Mouse (Mus musculus): Measurements from ENCODE around the gene Rnf149. TPM values are rescaled to one million over a fixed set of nuclear protein-coding genes. Genes with fewer than 3 reads are reported as not detected.

Rnf149 gene
- polyA plus RNA-seq, 1 experiment from 2014 or later = 23.5 TPM

- no peaks in the 10 kb centered on the region for H3K36me3 ChIP-seq (ENCODE audit: control insufficient read depth, insufficient read depth, low read length)
- no peaks in the 10 kb centered on the region for H3K27me3 ChIP-seq (replicated peaks; ENCODE audit: control insufficient read depth, insufficient read depth, low read length)
- DNase-seq (ENCODE audit: low spot score) = no peak
- H3K27ac ChIP-seq (replicated peaks; ENCODE audit: low read depth, low read length) = no peak overlapping the region
- H3K9me3 ChIP-seq (ENCODE audit: control insufficient read depth, low read length) = no peaks in the 10 kb centered on the region
- no peak overlapping the region for H3K9ac ChIP-seq (ENCODE audit: low read depth, low read length)
- no peak for ATAC-seq (ENCODE audit: low read depth)
- no peak overlapping the region for H3K4me3 ChIP-seq (ENCODE audit: low read depth, low read length)
- H3K4me1 ChIP-seq (ENCODE audit: control insufficient read depth, insufficient read depth, low read length) = no peaks in the 10 kb centered on the region
- no peak overlapping the region for H3K4me2 ChIP-seq (ENCODE audit: low read depth, low read length)
- 87% methylated on average over 9 of the region's 9 CpGs for WGBS
Observed at GRCm38 (mm10) chr1:39585416-39585815, 8.2 kb upstream of the Rnf149 start.

DNA sequence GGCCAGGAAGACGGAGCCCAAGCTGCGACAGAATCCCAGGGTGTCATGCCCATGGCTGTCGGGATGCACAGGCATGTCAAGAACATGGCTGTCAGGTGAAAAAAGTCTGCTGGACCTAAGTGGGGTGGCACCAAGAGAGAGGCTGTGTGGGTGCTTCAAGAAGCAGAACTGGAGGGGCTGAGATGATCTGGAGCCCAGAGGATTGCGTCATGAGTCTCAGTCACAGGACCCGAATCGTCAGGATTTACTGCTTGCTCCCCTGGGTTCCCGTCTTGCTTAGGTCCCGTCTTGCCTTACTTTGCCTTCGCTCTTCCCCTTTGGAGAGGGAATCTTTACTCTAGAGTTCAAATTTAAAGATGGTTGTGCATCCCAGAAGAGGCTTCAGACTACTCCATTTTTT is 6.0 kb upstream of the Rnf149 start:
- Histone ChIP-seq H3K9me3 (ENCODE audit: control insufficient read depth, low read length) (no peaks in the 10 kb centered on the region), H3K27ac (replicated peaks; ENCODE audit: low read depth, low read length) (no peak overlapping the region), H3K9ac (ENCODE audit: low read depth, low read length) (no peak overlapping the region), H3K4me1 (ENCODE audit: control insufficient read depth, insufficient read depth, low read length) (peaks cover 3% of the 10 kb centered on the region; the same call in 1 of the 2 replicates), H3K4me2 (ENCODE audit: low read depth, low read length) (no peak overlapping the region), H3K4me3 (ENCODE audit: low read depth, low read length) (no peak overlapping the region), H3K27me3 (replicated peaks; ENCODE audit: control insufficient read depth, insufficient read depth, low read length) (no peaks in the 10 kb centered on the region), H3K36me3 (ENCODE audit: control insufficient read depth, insufficient read depth, low read length) (no peaks in the 10 kb centered on the region)
- DNase-seq (ENCODE audit: low spot score) (no peak), ATAC-seq (ENCODE audit: low read depth) (no peak)
- 89% methylated on average over 9 of the region's 9 CpGs for WGBS

DNA sequence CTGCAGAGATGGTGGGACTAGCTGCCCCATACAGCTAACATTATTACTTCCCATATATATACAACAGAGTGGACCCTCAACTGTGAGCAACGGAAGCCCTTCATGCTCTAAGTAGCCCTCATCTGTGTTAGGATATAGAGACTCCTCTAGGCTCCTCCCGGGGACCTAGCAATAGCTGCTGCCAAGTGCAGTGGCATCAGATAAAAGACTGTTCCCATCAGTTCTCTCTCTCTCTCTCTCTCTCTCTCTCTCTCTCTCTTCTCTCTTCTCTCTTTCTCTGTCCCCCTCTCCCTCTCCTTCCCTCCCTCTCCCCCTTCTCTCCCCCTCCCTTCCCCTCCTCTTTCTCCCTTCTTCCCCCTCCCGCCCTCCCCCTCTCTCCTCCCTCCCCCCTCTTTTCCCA is 4.0 kb upstream of the Rnf149 start:
- Histone ChIP-seq H3K36me3 (ENCODE audit: control insufficient read depth, insufficient read depth, low read length) (no peaks in the 10 kb centered on the region), H3K4me2 (ENCODE audit: low read depth, low read length) (no peak overlapping the region), H3K4me3 (ENCODE audit: low read depth, low read length) (no peak overlapping the region), H3K27ac (replicated peaks; ENCODE audit: low read depth, low read length) (no peak overlapping the region), H3K4me1 (ENCODE audit: control insufficient read depth, insufficient read depth, low read length) (peaks cover 3% of the 10 kb centered on the region; the same call in 1 of the 2 replicates), H3K9ac (ENCODE audit: low read depth, low read length) (no peak overlapping the region), H3K27me3 (replicated peaks; ENCODE audit: control insufficient read depth, insufficient read depth, low read length) (no peaks in the 10 kb centered on the region), H3K9me3 (ENCODE audit: control insufficient read depth, low read length) (no peaks in the 10 kb centered on the region)
- 60% methylated on average over 2 of the region's 3 CpGs for WGBS
- DNase-seq (ENCODE audit: low spot score) = no peak
- no peak for ATAC-seq (ENCODE audit: low read depth)

GRCm38 (mm10) chr1:39579139-39579538 is 1.9 kb upstream of the Rnf149 start:
- no peaks in the 10 kb centered on the region for H3K9me3 ChIP-seq (ENCODE audit: control insufficient read depth, low read length)
- DNase-seq (ENCODE audit: low spot score) (no peak), ATAC-seq (ENCODE audit: low read depth) (no peak)
- H3K27ac ChIP-seq (replicated peaks; ENCODE audit: low read depth, low read length) = 0 out of 2 replicates have a peak overlapping the region, but pooled peaks have one; percentile 8
- no peaks in the 10 kb centered on the region for H3K27me3 ChIP-seq (replicated peaks; ENCODE audit: control insufficient read depth, insufficient read depth, low read length)
- 67% methylated on average over 6 of the region's 6 CpGs for WGBS
- no peak overlapping the region for H3K4me2 ChIP-seq (ENCODE audit: low read depth, low read length)
- peaks cover 21% of the 10 kb centered on the region for H3K4me1 ChIP-seq (ENCODE audit: control insufficient read depth, insufficient read depth, low read length)
- H3K9ac ChIP-seq (ENCODE audit: low read depth, low read length) = no peak overlapping the region
- no peaks in the 10 kb centered on the region for H3K36me3 ChIP-seq (ENCODE audit: control insufficient read depth, insufficient read depth, low read length)
- no peak overlapping the region for H3K4me3 ChIP-seq (ENCODE audit: low read depth, low read length)

DNA sequence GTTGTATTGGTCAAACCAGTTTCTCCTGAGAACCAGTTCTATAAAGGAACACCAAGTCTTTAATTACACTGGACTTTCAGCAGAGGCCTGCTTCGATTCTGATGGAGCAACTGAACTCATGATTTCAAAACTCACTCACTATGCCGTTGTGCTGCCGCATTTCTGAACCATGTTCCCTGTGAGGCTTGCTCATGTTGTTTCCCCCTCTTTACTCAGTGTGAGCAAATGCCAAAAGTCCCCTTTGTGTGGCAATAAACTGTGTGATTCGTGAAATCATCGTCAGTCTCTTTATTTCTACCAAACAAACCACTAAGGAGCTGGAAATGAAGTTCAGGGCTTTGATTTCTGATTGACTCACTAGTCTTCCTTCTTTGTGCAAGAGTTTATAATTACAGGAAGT is 1.2 kb upstream of the Rnf149 start:
- 62% methylated on average over 5 of the region's 5 CpGs for WGBS
- H3K4me1 ChIP-seq (ENCODE audit: control insufficient read depth, insufficient read depth, low read length) = peaks cover 26% of the 10 kb centered on the region

GRCm38 (mm10) chr1:39576431-39577243 is 568 bp downstream of the Rnf149 start:
- DNase-seq (ENCODE audit: low spot score) (peak; percentile 60), ATAC-seq (ENCODE audit: low read depth) (peak; percentile 81)
- no peaks in the 10 kb centered on the region for H3K36me3 ChIP-seq (ENCODE audit: control insufficient read depth, insufficient read depth, low read length)
- H3K9me3 ChIP-seq (ENCODE audit: control insufficient read depth, low read length) = no peaks in the 10 kb centered on the region
- H3K4me3 ChIP-seq (ENCODE audit: low read depth, low read length) = peak overlapping the region; percentile 95
- no peaks in the 10 kb centered on the region for H3K27me3 ChIP-seq (replicated peaks; ENCODE audit: control insufficient read depth, insufficient read depth, low read length)
- peak overlapping the region; percentile 99 for H3K27ac ChIP-seq (replicated peaks; ENCODE audit: low read depth, low read length)
- H3K4me2 ChIP-seq (ENCODE audit: low read depth, low read length) = peak overlapping the region; percentile 87
- peak overlapping the region; percentile 95 for H3K9ac ChIP-seq (ENCODE audit: low read depth, low read length)
- 0% methylated on average over 42 of the region's 88 CpGs for WGBS
- peaks cover 26% of the 10 kb centered on the region for H3K4me1 ChIP-seq (ENCODE audit: control insufficient read depth, insufficient read depth, low read length)

More for the DNA sequence above, 1.2 kb upstream of the Rnf149 start:
- Histone ChIP-seq H3K27me3 (replicated peaks; ENCODE audit: control insufficient read depth, insufficient read depth, low read length) (no peaks in the 10 kb centered on the region), H3K4me3 (ENCODE audit: low read depth, low read length) (no peak overlapping the region), H3K9ac (ENCODE audit: low read depth, low read length) (no peak overlapping the region), H3K27ac (replicated peaks; ENCODE audit: low read depth, low read length) (0 out of 2 replicates have a peak overlapping the region, but pooled peaks have one; percentile 8), H3K9me3 (ENCODE audit: control insufficient read depth, low read length) (no peaks in the 10 kb centered on the region), H3K4me2 (ENCODE audit: low read depth, low read length) (no peak overlapping the region), H3K36me3 (ENCODE audit: control insufficient read depth, insufficient read depth, low read length) (no peaks in the 10 kb centered on the region)
- no peak for ATAC-seq (ENCODE audit: low read depth)
- DNase-seq (ENCODE audit: low spot score) = no peak

- ATAC-seq (ENCODE audit: low read depth) (no peak), DNase-seq (ENCODE audit: low spot score) (no peak)
- no peaks in the 10 kb centered on the region for H3K36me3 ChIP-seq (ENCODE audit: control insufficient read depth, insufficient read depth, low read length)
- H3K4me2 ChIP-seq (ENCODE audit: low read depth, low read length) = peak overlapping the region; percentile 87
- WGBS = 12% methylated on average over 8 of the region's 8 CpGs
- H3K4me1 ChIP-seq (ENCODE audit: control insufficient read depth, insufficient read depth, low read length) = peaks cover 26% of the 10 kb centered on the region
- no peaks in the 10 kb centered on the region for H3K9me3 ChIP-seq (ENCODE audit: control insufficient read depth, low read length)
- peak overlapping the region; percentile 95 for H3K9ac ChIP-seq (ENCODE audit: low read depth, low read length)
- peak overlapping the region; percentile 99 for H3K27ac ChIP-seq (replicated peaks; ENCODE audit: low read depth, low read length)
- H3K4me3 ChIP-seq (ENCODE audit: low read depth, low read length) = peak overlapping the region; percentile 95
- no peaks in the 10 kb centered on the region for H3K27me3 ChIP-seq (replicated peaks; ENCODE audit: control insufficient read depth, insufficient read depth, low read length)
Observed at GRCm38 (mm10) chr1:39575778-39576375, 1.3 kb downstream of the Rnf149 start.

- no peaks in the 10 kb centered on the region for H3K9me3 ChIP-seq (ENCODE audit: control insufficient read depth, low read length)
- ATAC-seq (ENCODE audit: low read depth) (no peak), DNase-seq (ENCODE audit: low spot score) (no peak)
- 77% methylated on average over 7 of the region's 7 CpGs for WGBS
- no peak overlapping the region for H3K4me3 ChIP-seq (ENCODE audit: low read depth, low read length)
- peaks cover 26% of the 10 kb centered on the region for H3K4me1 ChIP-seq (ENCODE audit: control insufficient read depth, insufficient read depth, low read length)
- H3K9ac ChIP-seq (ENCODE audit: low read depth, low read length) = no peak overlapping the region
- H3K27me3 ChIP-seq (replicated peaks; ENCODE audit: control insufficient read depth, insufficient read depth, low read length) = no peaks in the 10 kb centered on the region
- H3K4me2 ChIP-seq (ENCODE audit: low read depth, low read length) = no peak overlapping the region
- no peak overlapping the region for H3K27ac ChIP-seq (replicated peaks; ENCODE audit: low read depth, low read length)
- no peaks in the 10 kb centered on the region for H3K36me3 ChIP-seq (ENCODE audit: control insufficient read depth, insufficient read depth, low read length)
Observed at GRCm38 (mm10) chr1:39573890-39574289, 3.3 kb downstream of the Rnf149 start.
